Mouse (Mus musculus) heart, postnatal 4 days (tissue): ENCODE measurements around the gene Mgat2. TPM values are rescaled to one million over a fixed set of nuclear protein-coding genes. Genes with fewer than 3 reads are reported as not detected.

Source experiments
- DNase-seq: peaks from one replicate; pipeline ENCODE4 v3.0.0; 2021
- total RNA-seq, 2 experiments: library from RNA; stranded (reverse); gene quantifications; 2 replicates each; pipeline ENCODE4 v1.2.3; 2021

The Mgat2 gene
- total RNA-seq, 2 experiments from 2014 or later, result 34.3 to 35.1 TPM

DNA sequence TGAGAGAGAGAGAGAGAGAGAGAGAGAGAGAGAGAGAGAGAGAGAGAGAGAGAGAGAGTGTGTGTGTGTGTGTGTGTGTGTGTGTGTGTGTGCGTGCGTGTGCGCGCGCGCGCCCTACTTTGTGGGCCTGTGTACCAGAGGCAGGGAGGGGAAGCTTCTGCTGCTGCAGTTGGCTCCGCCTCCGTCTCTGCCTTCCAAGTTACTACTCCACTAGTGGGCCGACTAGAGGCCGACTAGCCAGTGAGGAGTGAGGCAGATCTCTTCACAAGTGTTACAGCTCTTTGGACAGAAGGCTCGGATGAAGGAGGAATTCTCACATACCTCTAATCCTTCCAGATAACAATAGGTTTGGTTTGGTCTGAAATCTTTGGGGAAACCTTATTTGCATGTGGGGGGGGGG lies 4.6 kb upstream of the Mgat2 start:
- DNase-seq, result no peak

DNA sequence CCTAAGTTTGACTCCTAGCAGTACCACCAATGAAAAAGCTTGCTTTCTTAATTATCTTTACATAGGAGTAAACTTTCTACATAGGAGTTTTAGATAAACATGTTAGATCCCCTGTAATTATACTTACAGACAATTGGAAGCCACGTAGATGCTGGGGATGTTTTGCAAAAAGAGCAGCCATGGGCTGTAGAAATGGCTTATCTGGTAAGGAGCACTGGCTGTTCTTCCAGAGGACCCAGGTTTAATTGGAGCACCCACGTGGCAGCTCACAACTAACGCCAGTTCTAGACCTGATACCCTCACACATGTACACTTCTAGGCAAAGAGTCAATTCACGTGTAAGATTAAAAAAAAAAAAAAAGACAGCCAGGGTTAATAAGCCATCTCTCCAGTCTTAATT lies 2.2 kb upstream of the Mgat2 start:
- DNase-seq, result no peak

DNA sequence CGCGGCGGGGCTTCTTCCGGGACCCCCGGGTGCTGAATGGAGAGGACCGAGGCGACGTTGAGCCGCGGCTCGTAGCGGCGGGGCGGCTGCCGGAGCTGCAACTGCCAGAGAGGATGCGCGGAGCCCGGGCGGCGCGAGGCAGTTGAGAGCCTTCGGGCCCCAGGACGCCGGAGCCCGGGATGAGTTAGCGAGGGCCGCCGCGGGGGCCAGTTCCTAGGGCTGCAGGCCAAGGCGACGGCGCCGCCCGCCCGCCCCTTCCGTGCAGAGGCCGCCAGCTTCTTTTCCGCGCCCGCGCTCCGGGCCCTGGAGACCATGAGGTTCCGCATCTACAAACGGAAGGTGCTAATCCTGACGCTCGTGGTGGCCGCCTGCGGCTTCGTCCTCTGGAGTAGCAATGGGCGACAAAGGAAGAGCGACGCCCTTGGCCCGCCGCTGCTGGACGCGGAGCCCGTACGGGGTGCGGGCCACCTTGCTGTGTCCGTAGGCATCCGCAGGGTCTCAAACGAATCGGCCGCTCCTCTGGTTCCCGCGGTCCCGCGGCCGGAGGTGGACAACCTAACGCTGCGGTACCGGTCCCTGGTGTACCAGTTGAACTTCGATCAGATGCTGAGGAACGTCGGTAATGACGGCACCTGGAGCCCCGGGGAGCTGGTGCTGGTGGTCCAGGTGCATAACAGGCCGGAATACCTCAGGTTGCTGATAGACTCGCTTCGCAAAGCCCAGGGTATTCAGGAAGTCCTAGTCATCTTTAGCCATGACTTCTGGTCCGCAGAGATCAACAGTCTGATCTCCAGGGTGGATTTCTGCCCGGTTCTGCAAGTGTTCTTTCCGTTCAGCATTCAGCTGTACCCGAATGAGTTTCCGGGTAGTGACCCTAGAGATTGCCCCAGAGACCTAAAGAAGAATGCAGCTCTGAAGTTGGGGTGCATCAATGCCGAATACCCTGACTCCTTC lies 662 bp downstream of the Mgat2 start:
- DNase-seq, result peak; percentile 70

DNA sequence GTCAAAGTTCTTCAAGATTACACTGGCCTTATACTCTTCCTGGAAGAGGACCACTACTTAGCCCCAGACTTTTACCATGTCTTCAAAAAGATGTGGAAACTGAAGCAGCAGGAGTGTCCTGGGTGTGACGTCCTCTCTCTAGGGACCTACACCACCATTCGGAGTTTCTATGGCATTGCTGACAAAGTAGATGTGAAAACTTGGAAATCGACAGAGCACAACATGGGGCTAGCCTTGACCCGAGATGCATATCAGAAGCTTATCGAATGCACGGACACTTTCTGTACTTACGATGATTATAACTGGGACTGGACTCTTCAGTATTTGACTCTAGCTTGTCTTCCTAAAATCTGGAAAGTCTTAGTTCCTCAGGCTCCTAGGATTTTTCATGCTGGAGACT lies 1.4 kb downstream of the Mgat2 start:
- DNase-seq, result no peak

DNA sequence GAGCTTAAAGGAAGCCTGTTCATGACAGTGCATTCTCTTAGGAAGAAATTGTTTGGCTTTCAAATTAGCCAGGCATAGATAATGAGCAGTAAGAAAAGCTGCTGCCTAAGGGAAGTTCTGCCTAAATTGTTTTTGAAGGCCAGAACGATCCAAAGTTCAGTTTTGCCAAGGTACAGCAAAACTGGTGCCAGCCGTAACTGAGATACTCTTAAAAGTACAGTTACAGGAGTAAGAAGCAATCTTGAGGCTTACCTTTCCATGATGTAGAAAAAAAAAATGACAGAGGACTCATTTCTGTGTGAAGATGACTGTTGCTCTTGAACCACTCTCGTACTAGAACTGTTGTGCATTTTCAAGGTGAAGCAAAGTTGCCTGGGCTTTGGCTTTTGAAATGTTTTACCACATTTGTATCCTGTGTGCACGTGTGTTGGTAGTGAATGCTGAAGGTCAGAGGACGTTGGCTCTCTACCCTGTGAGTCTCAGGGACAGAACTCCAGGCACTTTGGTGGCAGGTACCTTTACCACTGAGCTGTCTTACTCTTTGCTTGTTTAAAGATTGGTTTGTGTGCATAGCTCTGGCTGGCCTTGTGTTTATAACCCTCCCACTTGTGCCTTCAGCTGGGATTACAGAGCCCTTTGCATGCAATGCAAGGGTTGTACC lies 3.0 kb downstream of the Mgat2 start:
- DNase-seq, result no peak

DNA sequence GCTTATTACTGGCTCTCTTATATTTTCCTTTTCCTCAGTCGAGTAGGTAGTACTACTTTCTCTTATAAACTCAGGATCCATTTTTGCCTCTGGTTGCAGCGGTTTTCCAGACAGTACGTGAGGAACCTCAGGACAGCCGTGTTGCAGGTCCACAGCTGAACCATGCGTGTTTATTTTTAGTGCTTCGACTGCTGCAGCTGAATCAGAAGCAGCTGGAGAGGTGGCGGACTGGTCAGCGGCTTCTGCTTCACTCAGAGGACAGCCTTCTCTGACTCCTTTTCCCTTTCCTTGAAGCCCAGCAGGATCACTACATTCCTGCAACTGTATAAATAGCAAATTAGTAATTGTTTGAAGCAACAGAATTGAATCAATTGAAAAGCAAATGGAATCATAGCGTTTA lies 6.1 kb downstream of the Mgat2 start:
- DNase-seq, result no peak

DNA sequence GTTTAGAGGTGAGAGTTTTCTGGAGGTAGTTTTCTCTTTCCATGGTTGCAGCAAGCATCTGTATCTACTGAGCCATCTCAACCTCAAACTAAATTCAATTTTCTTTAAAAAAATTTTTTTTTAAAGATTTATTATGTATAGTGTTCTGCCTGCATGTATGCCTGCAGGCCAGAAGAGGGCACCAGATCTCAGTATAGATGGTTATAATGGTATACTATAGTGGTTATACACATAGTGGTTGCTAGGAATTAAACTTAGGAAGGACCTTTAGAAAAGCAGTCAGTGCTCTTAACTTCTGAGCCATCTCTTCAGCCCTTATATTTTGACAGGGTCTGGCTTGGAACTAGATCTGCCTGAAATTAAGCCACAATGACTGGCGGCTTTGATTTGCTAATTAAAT lies 6.6 kb downstream of the Mgat2 start:
- no peak for DNase-seq

DNA sequence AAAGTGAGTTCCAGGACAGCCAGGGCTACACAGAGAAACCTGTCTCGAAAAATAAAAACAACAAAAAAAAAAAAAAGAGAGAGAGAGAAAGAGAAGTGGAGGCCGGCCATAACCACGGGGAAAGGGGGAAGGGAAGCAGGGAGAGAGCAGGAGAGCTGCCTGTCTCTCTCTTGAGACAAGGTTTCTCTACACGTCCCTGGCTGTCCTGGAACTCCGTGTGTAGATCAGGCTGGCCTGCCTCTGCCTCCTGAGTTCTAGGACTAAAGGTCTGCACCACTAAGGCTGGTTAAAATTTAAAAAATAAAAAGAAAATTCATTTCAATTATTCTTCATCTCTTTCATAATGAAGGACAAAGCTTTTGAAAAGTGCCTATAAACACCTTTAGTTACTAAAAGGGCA lies 7.4 kb downstream of the Mgat2 start:
- no peak for DNase-seq

DNA sequence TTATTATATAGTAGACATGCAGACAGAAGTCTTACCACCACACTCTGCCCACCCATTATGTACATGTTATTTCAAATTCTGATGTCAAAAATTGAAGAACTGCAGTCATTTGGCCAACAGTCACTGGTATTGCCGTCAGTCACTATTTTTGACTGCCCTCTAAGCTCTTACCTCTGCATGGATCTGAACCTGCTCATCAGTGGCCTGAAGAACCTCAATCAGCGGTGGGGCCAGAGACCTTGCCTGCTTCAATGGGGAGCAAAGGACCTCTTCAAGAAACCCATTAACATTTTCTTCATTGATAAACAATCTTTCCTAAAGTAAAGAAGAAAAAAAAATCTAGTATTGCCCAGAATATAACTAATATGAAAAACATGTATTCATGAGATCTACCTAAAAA lies 8.7 kb downstream of the Mgat2 start:
- DNase-seq, result no peak

DNA sequence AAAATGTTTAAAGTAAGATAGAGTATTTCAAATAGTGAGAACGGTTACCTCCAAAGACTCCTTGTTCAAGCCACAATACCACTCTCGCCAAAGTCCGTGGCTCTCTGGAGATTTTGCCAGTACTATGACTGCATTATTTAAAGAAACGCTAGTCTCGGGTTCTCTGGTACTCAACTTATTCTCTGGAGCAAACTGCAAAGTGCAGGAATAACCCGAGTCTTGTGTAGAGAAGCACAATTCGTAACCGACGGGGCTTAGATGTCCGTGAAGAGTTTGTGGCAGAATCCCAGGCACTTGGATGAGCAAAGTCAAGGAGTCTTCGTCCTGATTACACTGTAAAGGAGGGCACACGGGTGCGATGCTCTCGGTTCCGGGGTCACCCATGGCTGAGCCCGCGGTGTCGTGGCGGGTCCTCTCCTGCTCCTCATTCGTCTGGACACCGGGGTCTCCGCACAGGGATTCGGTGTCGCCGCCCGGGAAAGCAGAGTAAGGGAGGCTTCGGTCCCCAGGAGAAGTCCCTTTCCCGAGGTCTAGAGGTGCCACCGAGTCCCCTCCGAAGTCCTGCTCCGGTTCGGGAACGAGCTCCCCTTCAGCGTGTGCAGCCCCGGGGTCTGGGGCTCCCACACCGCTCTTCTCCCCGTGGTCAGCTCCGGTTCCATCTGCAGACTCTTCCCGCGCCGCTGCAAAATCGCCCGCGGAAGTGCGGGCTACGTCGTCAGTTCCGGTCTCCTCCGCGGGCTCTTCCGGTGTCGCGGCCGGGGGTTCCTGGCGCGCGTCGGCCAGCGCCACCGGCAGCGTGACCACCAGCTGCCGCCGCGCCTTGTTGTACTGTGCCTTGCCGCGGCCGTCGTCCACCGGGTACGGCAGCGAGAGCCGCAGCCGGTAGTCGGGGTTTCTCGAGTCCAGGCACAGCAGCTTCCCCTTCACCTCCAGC lies 12.8 kb downstream of the Mgat2 start, which contains the start of gene Gm49383:
Gene Gm49383 (minus strand): TSS at position 661 of the 934 bp plus-strand sequence.
- peak; percentile 72 for DNase-seq

DNA sequence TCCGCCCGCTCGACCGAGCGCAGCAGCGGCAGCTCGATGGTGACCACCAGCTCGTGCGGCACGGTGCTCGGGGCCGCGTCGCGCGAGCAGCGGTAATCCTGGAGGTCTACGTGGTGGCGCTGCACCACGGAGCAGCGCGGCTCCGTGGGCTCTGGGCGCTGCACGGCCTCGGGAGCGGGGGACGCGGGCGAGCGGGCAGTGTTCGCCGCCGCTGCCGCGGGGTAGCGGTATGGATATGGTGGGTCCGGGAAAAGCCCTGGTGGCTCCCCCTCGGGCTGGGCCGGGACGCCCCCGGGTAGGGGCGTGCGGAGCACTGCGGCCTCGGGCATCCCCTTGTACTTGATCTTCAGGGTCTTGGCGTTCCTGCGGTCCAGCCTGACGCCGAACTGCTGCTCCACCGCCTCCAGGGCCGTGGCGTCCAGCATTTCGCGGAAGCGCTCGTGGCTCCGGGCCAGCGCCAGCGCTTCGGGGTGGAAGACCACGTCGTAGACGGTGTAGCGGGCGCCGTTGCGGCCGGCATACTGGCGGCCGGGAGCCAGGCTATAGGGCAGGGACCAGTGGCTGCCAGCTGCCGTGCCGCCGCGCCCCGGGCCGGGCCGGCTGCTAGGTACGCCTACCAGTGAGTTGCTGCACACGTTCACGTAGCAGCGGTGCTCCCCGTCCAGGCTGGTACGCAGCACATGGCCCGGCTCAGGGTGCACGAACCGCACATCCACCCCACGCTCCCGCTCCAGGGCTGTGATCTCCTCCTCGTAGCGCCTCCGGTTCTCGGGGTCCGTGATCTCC lies 13.6 kb downstream of the Mgat2 start:
- DNase-seq, result peak; percentile 70

DNA sequence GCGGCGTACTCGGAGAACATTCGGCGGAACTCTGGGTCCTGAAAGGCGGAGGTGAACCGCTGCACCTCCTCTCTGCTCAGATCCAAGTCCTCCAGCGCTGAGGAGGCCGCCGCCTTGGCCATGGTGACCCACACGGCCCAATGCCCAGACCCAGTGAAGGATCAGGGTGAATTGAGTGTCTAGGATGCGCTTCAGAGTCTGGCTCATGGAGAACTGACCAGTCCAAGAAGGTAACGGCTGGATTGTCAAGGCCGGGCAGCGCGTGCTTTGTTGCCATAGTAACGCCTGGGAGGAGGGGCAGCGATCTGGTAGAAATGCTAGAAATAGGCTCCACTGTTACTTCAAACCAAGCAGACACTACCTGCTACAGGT lies 14.2 kb downstream of the Mgat2 start, which contains the start of gene Dnaaf2:
Gene Dnaaf2 (minus strand): TSS at position 266 of the 372 bp plus-strand sequence.
- peak; percentile 76 for DNase-seq

DNA sequence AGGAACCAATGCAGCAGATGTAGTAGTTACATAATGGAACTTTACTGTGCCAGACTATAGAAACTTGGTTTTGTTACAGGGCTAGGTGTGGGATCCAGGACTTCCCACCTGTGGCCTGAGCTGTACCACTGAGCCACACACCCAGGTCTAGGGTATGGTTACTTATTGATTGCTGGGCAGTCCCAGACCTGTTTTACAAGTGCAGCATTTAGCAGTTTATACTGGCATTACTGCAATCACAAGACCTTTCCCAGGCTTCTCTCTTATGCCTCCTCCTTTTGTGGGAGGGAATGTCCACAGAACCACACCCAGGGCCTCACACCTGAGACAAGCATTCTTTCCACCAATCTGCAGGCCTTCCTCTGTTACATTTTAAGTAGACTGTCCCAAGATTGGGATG lies 15.0 kb downstream of the Mgat2 start:
- no peak for DNase-seq

DNA sequence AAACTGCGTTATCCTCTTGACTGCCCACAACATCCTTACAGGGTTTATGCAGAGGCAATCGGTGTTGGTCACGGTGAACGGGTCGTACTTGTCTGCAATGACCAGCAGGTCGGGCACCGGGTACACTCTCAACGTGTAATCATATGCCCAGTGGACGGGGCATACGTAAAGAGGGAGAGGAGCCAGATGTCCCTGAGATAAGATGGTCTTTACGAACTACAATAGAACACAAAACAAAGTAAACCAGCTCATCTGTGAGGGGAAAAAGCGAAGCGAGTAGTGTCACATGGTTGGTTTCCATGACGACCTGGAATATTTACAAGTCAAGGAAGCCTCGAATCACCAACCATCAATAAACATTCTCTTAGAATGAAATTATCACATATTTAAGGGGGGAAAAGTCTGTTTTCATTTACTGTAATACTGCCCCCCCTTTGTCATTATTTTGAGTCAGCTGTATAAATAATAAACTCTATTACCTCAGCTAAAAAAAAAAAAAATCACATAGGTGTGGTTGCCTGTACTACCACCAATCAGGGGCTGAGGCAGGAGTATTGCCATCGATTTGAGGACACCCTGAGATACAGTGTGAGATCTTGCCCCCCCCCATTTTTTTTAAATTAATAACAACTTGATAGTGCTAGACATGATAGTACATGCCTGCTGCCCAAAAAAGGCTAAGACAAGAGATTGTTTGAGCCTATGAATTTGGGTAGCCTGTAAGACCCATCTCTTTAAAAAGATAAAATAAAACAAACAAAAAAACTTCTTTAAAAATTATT lies 20.3 kb downstream of the Mgat2 start, which contains the start of gene Gm49384:
Gene Gm49384 (minus strand): TSS at position 216 of the 782 bp plus-strand sequence.
- DNase-seq, result no peak

DNA sequence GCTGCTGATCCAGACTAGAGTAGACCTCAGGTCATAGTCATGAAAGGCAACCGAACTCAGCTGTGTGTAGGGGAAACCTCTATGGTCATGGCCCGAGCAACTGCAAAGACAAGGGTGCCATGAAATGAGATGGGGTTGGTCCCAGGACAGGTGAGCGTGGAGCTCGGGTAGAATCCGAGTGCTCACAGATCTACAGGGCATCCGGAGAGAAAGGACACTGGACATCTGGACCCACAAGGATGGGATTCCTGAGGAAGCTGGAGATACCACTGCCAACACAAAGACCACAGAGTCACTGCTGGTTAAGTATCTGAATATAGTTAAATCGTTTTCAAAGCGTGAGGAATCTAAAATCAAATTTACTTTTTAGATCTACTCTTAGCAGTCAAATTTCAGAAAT lies 23.4 kb downstream of the Mgat2 start:
- DNase-seq, result no peak

DNA sequence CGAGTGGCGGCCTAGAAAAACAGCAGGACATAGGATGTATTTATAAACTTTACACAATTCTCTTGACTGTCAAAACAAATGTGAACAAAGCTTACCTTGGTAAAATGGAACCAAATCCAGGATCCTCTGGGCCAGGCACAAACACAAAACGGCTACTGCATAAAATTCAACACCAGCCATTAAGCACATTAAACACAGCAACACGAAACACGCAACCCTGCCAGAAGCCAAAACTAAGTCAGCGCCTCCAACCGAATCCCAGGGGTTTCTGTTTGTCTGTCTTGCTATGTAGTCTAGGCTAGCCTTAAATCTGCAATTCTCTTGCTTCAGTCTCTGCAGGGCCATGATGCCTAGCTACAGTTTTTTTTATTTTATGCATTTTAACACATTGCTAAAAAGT lies 24.0 kb downstream of the Mgat2 start:
- no peak for DNase-seq

DNA sequence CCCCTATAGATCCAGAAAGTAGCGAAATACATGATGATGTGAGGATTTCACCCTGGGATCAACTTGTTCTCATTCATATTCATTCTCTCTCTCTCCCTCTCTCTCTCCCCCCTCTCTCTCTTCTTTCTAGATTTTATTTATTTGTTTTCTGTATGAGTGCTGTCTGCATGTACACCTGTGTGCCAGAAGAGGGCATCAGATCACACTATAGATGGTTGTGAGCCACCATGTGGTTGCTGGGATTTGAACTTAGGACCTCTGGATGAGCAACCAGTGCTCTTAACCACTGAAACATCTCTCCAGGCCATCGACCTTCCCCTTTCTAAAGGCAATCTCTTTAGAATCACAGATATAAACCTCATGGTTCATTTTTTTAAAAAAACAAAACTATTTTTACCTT lies 24.6 kb downstream of the Mgat2 start:
- DNase-seq, result no peak

DNA sequence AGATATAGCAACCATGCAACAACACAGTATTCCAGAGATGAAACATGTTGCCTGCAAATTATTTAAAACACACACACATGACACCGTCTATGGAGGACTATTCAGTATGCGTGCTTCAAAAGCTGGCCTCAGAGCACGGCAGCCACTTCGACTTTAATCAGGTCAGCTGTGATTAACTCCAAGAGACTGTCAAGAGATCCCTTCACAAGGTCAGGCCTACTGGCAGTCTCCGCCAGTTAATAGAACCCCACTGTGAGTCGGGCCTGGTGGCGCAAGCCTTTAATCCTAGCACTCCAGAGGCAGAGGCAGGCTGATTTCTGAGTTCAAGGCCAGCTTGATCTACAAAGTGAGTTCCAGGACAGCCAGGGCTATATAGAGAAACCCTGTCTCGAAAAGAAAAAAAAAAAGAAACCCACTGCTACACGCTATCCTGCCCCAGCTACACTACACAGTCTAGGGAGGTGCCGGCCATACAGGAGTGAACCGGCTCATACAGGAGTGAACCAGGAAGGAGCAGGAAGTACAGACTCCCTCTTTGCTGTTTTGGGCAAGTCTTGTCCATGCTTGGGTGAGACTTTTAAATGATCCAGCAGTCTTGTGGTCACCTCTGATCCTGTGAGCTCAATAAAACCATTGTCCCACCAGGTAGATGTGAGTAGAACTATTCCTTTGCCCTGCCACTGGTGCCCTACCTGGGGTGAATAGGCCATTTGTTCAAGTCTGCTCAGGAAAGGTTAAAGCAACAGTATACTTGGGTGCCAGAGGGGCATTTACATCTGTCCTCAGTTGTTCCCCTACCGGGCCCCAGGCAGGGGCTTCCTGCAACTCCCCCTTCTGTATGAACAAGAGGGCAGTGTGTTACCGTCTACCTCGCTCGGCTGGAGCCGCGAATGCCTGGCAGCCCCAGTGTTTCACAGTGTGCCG lies 26.4 kb downstream of the Mgat2 start:
- DNase-seq, result no peak

DNA sequence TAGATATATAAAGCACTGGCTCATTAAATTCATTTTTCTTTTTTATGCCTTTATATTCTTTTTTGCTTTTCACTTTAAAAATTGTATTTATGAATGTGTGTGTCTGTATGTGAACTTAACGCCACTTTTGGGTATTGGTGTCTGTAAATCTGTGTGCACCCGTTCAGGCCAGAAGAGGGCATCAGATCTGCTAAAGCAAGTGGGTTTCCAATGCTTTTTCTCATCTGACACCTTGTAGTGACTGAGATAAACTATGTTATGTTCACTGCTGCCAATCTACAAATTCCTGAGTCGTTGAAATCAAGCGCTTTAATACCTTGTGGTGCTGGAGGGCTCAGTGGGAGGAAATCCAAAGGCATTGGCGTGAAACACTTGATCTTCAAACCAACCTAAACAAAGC lies 27.1 kb downstream of the Mgat2 start:
- peak; percentile 41 for DNase-seq
